Mouse (Mus musculus): ENCODE measurements around the gene Kif1b.

The Kif1b gene

DNA sequence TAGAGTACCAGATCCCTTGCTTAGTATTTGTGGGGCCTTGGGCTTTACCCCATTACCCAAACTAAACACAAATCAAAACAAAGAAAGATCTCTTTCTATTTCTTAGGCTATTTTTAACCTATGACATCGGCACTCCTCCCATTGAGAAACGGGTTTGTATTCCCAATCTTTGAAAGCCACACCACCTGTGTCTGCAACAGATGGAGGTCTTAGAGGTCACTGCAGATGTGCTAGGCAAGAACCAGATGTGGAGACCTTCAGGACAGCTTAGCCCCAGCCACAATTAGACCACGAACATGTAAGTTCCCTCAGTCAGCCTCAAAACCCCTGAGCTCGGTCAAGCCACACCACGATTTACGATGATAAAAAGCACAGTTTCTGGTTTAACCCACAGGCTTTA lies 15.2 kb upstream of the Kif1b start:
- in situ Hi-C loops (cut with MboI; ENCODE audit: low pct_unique_long_range_greater_than_20kb in 1 of 2, low sequenced_read_pairs in 2 of 2, unreplicated experiment in 1 of 2): loop anchor here in 1 of 2 experiments (10.0 kb wide), 1 partner anchor 178 kb away; no protein-coding TSS in a partner anchor

DNA sequence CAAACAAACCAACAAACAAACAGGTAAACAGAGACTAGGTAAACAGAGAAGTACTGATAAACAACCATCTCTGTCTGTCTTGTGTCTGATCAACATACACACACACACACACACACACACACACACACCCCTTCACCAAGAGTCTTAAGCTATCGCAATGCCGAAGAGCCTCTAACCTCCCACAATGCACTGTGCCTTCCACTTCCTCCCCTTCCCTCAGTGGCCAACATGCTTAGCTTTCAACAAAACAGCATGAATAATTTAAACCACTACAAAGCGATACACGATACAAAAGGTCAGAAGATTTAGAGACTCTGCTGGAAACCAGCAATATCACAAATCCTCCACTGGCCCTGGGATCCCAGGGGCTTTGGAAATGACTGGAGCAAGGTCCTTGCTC lies 14.8 kb upstream of the Kif1b start:
- in situ Hi-C loops (cut with MboI; ENCODE audit: low pct_unique_long_range_greater_than_20kb in 1 of 2, low sequenced_read_pairs in 2 of 2, unreplicated experiment in 1 of 2): loop anchor here in 1 of 2 experiments (10.0 kb wide), 1 partner anchor 177 kb away; no protein-coding TSS in a partner anchor

DNA sequence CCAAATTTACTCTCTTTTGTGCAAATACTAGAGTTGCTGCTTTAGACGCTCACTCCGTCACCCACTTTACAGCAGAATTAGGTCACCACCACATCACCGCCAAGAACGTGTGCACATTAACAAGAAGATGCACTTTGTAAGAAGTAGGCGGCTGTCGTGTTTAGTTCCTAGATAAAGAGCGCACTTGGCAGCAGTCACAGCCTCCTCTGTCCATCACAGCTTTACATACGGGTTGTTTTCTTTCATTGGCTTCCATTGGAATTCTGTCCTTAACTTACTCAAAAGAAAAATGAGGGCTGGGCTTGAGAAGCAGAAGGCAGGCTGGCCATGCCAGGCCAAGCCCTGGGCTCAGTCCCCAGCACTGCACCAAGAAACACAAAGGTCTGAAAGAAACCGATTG lies 11.6 kb upstream of the Kif1b start:
- in situ Hi-C loops (cut with MboI; ENCODE audit: low pct_unique_long_range_greater_than_20kb in 1 of 2, low sequenced_read_pairs in 2 of 2, unreplicated experiment in 1 of 2): no loop called here

DNA sequence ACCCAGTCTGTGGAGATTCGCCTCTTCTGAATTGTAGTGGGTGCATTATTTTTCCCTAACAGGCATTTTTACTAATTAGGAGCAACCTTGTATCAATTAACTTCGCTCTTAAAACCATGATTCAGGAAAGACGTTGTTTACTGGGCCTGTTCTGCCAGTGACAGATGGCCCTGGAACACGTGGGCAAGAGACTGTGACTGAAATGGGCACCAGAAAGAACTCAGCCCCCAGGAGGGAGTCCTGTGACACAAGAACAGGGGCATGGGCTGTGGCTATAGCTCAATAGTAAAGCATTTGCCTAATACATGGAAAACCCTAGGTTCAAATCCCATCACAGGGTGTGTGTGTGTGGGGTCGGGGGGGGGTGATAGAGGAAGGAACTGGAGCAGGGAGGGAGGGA lies 9.9 kb upstream of the Kif1b start:
- in situ Hi-C loops (cut with MboI; ENCODE audit: low pct_unique_long_range_greater_than_20kb in 1 of 2, low sequenced_read_pairs in 2 of 2, unreplicated experiment in 1 of 2): no loop called here

DNA sequence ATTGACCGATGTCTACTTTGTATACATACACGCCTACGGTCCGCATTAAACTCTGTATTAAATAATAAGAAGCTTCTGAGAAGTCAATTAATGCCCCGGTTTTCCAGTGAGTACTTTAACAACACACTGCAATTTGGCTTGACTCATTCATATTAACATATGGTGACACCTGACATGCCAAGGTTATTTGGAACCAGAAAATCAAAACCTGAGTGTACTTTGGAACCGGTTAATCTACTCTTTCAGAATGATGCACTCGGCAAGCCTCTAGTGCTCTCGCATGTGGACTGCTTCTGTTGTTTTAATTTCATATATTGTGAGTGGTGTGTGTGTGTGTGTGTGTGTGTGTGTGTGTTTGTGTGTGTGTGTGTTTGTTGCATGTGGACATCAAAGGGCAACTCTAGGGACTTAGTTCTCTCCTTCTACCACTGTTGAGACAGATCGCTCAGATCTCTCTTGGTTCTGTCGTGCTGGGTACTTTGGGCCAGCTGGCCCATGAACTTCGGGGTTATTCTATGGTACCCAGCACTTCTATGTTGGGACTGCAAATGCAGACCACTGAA lies 6.9 kb upstream of the Kif1b start:
- in situ Hi-C loops (cut with MboI; ENCODE audit: low pct_unique_long_range_greater_than_20kb in 1 of 2, low sequenced_read_pairs in 2 of 2, unreplicated experiment in 1 of 2): no loop called here

DNA sequence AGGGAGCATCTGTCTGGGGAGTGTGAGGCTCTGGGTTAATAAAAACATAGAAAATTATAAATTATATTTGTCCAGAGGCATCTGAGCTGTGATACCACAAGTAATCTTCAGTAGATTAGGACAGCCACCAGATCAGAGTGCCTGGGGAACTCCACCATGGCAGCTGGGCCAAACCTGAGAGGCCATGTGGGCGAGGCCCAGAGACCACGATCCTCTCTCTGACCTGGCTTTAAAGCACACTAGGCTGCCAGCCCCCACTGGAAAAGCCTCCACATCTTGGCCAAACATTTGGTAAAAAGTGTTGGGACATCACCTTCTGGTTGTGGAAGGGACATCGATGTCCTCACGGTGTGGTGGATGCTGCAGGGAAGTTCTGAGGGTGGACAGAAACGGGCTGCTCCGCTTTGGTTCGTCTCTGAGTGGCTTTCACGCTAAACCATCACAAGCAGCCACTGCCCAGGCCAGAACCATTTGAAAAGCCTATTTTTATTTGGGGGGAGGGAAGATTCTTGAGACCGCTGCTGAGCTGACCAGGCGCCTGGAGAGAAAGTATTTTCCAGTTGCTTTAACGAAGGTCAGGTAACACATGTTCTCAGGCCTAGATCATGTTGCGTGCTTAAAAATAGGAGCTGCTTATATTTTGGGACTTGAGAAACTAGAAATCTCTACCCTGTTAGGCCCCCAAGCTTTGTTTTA lies 6.2 kb upstream of the Kif1b start:
- in situ Hi-C loops (cut with MboI; ENCODE audit: low pct_unique_long_range_greater_than_20kb in 1 of 2, low sequenced_read_pairs in 2 of 2, unreplicated experiment in 1 of 2): no loop called here

DNA sequence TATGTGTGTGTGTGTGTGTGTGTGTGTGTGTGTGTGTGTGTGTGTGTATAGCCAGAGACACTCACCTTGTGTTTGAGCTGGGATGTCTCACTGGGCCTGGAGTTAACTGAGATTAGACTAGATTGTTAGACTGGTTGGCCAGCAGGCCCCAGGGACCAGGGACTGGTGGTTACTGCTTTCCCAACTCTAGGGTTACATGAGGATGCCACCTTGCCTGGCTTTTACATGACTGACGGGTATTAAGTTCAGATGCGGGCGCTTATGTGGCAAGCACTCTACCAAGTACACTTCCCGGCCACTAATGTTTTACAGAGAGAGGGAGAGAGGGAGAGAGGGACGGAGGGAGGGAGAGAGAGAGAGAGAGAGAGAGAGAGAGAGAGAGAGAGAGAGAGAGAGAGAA lies 4.5 kb upstream of the Kif1b start:
- in situ Hi-C loops (cut with MboI; ENCODE audit: low pct_unique_long_range_greater_than_20kb in 1 of 2, low sequenced_read_pairs in 2 of 2, unreplicated experiment in 1 of 2): no loop called here

DNA sequence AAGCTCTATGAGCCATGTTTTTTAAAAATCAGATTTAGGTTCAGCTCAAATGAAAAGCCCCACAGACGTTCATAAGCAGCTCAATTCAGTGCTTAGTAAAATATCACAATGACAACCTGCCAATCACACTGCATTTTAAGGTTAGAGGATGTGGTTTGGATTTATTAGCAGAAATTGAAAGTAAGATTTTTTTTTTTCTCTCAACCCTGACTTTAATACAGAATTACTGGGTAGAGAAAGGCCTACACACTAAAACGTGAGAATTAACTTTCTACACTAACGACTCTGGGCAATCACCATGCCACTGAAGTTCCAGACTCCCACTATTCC lies 963 bp upstream of the Kif1b start:
- in situ Hi-C loops (cut with MboI; ENCODE audit: low pct_unique_long_range_greater_than_20kb in 1 of 2, low sequenced_read_pairs in 2 of 2, unreplicated experiment in 1 of 2): no loop called here

DNA sequence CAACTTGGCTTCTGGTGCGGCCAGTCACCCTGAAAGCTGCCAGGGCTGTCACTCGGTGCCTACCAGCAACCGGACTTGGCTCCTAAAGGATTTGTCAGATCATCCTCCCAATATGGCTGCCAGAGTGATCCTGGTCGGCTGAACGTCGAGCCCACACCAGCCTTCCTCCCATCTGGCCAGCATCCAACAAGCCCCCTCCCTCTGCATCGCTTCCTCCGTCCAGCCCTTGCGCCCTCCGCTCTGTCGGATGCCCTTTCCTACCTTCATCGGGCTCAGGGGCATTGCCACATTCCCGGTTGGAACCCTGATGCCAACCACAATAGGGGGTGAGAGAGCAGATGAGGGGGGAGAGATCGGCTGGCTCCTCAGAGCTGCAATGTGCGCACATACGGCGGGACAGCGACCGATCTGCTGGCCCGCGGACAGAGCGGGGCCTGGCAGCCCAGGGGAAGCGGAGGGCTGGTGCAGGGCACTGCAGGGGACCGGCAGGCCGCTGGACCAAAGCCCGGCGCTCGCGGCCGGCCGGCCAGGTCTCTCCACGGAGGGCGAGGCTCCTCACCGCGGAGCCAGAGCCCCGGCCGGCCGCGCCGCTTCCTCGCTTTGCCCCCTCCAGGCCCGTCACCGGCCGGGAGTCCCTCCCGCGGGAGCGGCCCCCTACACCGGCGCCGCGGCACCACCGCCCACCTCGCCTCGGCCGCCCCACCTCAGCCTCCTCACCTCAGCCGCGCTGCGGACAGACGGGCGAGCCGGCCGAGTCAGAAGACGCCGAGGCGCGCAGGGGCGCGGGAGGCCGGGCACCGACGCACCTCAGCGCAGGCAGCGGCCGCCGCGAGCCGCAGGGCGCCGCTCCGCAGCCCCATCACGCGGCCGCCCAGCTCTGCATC lies 539 bp downstream of the Kif1b start:
- in situ Hi-C loops (cut with MboI; ENCODE audit: low pct_unique_long_range_greater_than_20kb in 1 of 2, low sequenced_read_pairs in 2 of 2, unreplicated experiment in 1 of 2): no loop called here

DNA sequence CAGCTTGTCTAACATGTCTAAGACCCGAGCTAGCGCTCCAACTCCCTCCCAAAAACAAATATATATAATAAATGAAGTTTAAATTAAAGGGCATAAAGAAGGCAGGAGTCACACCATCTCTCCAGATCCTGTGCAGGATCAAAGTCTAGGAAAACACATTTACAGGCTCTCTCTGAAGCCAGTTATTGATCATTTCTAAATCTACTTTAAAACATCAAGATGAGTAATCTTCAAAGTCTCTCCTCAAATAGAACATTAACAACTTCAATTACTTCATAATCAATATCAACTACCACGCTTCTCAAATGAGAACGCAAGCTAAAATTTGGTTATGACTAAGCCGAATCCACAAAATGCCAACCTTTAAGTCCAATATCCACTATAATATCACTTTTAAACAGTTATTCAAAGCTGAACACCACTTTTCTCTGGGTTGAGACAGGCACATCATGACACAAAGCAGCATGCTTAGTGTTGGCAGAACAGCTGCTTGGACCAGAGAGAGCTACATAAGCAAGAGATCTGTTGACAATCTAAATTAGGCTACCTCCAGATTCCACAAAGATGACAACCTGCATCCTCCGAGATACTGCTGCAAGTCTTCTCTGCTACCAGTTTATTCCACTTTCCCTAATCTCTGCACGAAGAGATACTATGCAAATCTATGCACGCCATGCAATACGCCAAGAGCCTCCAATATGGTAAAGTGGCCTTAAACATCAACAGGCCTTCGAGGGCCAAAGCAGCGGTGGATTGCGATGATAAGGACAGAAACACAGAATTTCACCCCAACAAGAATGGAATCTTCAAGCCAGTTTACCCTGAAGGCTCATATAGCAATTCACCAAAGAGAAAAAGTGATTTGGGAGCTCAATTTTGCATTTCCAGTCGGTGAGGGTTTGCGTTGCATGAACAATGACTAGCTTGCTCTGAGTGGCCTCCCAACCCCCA lies 1.5 kb downstream of the Kif1b start:
- in situ Hi-C loops (cut with MboI; ENCODE audit: low pct_unique_long_range_greater_than_20kb in 1 of 2, low sequenced_read_pairs in 2 of 2, unreplicated experiment in 1 of 2): no loop called here

DNA sequence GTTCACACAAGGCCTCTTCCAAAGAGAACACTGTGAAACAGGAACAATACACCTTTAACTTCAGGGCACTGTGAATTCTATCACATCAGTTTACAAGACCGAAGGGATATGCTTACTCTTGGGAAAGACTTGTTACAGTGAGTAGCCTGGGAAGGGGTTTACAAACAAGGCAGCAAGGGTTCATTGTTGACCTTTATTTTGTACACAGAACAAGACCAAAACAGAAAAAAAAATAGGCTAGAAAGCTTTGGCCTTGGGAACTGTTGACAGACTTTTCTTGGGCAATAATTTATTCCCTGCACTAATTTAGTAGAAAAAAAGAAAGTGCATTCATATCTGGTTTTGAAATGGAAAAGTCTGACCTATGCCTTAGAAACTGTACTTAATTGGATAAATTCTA lies 3.0 kb downstream of the Kif1b start:
- in situ Hi-C loops (cut with MboI; ENCODE audit: low pct_unique_long_range_greater_than_20kb in 1 of 2, low sequenced_read_pairs in 2 of 2, unreplicated experiment in 1 of 2): no loop called here

DNA sequence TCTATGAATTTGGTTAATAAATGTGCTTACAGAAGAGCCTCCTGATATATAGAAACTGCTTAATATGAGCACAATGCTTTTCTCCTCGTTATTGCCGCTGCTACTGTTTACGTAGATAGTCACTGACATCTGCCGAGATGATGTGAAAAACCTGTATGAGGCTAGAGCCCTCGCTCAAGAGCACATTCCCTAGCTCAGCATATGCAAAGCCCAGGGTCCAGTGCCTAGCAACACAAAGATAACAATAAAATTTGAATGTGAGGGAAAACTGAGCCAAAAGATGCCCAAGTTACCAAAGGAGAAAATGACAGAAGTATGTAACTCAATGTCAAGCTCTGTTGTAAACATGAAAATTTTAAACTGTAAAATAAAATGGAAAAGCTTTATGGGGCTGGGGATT lies 4.0 kb downstream of the Kif1b start:
- in situ Hi-C loops (cut with MboI; ENCODE audit: low pct_unique_long_range_greater_than_20kb in 1 of 2, low sequenced_read_pairs in 2 of 2, unreplicated experiment in 1 of 2): no loop called here

DNA sequence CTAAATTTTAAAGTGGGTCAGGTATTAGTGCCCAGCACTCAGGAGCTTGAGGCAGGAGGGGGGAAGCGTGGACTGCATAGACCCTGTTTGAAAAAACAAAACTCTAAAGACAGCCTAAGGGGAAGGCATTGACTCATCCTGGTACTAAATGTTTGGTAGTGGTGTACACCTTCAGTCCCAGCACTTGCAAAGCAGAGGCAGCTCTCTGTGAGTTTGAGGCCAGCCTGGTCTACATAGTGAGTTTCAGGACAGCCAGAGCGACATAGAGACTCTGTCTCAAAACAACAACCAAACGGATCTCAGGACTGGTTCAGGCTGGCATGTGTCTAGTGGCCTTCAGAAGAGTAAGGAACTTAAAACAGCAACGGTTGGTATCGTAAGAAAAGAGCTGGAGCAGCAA lies 4.7 kb downstream of the Kif1b start:
- in situ Hi-C loops (cut with MboI; ENCODE audit: low pct_unique_long_range_greater_than_20kb in 1 of 2, low sequenced_read_pairs in 2 of 2, unreplicated experiment in 1 of 2): no loop called here

DNA sequence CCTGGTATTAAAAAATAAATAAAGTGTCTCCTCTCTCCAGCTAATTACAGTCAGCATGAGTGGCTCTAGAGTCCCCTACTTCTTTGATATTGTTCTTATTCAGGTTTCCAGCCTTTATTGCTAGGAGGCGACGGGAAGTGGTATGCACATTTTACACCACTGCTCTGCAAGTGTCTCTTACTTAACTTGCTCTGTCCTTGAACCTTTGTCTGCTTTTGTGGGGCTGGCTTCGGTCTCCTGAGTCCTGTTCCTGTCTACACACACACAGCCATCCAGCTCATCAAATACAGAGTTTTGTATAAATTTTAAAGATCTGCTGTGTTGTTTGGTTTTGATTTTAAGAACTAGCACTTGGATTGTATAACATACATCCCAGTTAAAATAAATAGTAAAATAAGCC lies 5.4 kb downstream of the Kif1b start:
- in situ Hi-C loops (cut with MboI; ENCODE audit: low pct_unique_long_range_greater_than_20kb in 1 of 2, low sequenced_read_pairs in 2 of 2, unreplicated experiment in 1 of 2): no loop called here

DNA sequence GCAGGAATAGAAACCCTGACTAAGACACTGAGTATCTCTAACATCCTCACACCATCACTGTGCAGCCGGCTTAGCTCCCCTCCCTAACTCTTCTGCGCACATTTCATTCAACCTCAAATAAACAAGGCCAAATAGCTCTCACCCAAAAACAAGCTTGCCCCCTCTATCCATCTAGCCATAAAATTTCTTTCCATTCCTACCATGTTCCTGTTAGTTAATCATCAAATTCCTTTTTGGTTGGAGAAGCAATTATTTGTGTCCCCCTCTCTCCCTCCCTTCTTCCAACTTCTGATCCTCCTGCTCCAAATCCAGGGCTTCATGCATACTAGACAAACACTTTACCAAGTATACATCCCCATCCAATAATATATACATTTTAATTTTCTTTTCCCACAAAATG lies 11.0 kb downstream of the Kif1b start:
- in situ Hi-C loops (cut with MboI; ENCODE audit: low pct_unique_long_range_greater_than_20kb in 1 of 2, low sequenced_read_pairs in 2 of 2, unreplicated experiment in 1 of 2): no loop called here

DNA sequence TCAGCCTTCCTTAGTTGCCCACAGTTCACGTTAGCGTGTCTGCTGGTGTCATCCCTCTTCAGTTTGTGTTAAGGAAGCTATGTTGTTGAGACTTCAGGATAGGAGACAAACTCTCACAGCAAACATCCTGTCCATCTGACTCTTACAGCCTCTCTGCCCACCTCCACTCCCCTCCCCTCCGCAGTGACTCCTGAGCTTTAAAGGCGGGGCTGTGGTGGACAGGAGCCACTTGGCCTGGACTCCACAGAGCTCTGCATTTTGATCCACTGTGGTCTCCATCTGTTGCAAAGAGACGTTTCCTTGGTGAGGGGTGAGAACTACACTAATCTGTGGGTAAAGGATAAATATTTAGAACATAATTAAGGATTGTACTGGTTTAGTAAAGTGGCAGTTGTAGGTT lies 14.5 kb downstream of the Kif1b start:
- in situ Hi-C loops (cut with MboI; ENCODE audit: low pct_unique_long_range_greater_than_20kb in 1 of 2, low sequenced_read_pairs in 2 of 2, unreplicated experiment in 1 of 2): no loop called here

DNA sequence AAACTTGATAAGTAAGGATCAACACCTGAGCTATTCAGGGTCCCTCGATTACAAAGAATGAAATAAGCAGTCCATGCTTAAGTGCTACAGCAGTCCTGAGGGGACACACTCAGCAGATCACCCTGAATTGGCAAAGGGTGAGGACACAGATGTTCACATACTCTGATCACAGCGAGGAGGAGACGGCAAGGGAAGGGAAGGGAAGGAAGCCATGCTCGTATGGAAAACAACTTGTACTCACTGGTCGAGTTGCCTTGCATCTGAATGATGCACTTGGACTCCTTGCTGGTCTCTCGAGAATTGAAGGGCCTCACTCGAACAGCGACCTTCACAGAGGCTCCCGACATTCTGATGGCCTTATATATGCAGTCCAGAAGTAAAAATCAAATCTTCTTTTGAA lies 16.4 kb downstream of the Kif1b start:
- in situ Hi-C loops (cut with MboI; ENCODE audit: low pct_unique_long_range_greater_than_20kb in 1 of 2, low sequenced_read_pairs in 2 of 2, unreplicated experiment in 1 of 2): no loop called here

DNA sequence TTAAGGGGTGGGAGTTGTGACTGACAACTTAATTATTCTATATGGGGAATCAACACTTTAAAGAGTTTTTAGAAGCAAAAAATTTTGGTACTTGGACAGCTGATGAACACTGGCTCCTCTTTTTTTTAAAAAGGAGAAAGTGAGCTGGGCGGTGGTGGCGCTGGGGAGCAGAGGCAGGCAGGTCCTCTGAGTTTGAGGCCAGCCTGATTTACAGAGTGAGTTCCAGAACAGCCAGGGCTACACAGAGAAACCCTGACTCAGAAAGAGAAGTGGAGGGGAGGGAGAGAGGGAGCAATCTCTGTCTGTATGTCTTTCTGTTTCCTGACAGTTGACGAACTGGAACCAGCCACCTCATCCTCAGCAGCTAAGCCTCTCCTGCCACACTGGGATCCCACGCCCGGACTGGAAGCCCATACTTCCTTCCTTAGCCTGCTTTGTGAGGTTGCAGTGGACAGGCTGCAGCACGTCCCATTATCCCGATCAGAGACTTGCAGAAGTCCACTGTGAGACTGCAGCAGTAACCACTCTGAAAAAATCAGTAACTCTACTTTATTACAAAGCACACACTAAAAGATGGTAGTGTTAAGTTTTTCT lies 17.2 kb downstream of the Kif1b start:
- in situ Hi-C loops (cut with MboI; ENCODE audit: low pct_unique_long_range_greater_than_20kb in 1 of 2, low sequenced_read_pairs in 2 of 2, unreplicated experiment in 1 of 2): no loop called here
